Mouse (Mus musculus): ENCODE measurements at regions not wholly inside any gene's neighbourhood (a gene's known extent, or its start where the extent isn't known, plus 50 kb on each side); places are given as distances from the start of the nearest gene placed in this dataset.

DNA sequence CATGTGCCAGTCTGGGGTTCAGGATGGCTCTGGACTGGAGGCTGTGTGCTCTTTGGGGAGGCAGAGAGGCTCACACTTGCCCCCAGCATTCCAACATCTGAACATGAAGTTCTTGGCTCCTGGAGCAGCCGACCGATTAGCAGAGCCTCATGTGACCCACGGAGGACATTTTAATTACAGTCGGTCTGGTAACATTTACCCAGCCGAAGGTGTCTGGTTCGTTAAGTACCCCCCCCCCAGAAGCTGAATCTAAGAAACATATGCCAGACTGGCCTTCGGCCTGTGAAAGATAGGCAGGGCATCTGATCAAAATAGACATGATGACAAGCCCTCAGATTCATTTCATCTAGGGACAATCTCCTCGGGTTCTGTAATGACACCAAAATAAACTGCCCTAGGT lies 140.4 kb upstream of the Sgk1 start:
- H3K36me3 ChIP-seq (replicated peaks) = no peaks in the 10 kb centered on the region
- H3K4me3 ChIP-seq (ENCODE audit: low read depth, low read length) = peak overlapping the region; percentile 61; the same call in 1 of the 2 replicates
- H3K27me3 ChIP-seq (ENCODE audit: insufficient read depth, low read length) = no peaks in the 10 kb centered on the region
- DNase-seq (ENCODE audit: low spot score) (no peak), ATAC-seq (ENCODE audit: extremely low read depth, insufficient number of reproducible peaks, low FRiP score, poor library complexity, severe bottlenecking) (no peak; the same call in 1 of the 2 replicates)
- no peaks in the 10 kb centered on the region for H3K9me3 ChIP-seq (replicated peaks)
- no peak for TF ChIP-seq GATA2 (IDR thresholded peaks at IDR 0.05; ENCODE audit: borderline replicate concordance, low read depth, low read length)
- no peak for TF ChIP-seq TAL1 (conservative IDR thresholded peaks at IDR 0.05; ENCODE audit: low read depth, low read length)
- no peak for TF ChIP-seq CTCF (IDR thresholded peaks at IDR 0.05; ENCODE audit: low read depth, low read length)
- no peak for TF ChIP-seq POLR2AphosphoS5 (IDR thresholded peaks at IDR 0.05; ENCODE audit: insufficient replicate concordance, low read depth, low read length)
- TF ChIP-seq GATA1 (IDR thresholded peaks at IDR 0.05; ENCODE audit: borderline replicate concordance, low read length) = no peak
- peaks cover 54% of the 10 kb centered on the region for H3K4me1 ChIP-seq (ENCODE audit: insufficient read depth, low read depth, low read length)

DNA sequence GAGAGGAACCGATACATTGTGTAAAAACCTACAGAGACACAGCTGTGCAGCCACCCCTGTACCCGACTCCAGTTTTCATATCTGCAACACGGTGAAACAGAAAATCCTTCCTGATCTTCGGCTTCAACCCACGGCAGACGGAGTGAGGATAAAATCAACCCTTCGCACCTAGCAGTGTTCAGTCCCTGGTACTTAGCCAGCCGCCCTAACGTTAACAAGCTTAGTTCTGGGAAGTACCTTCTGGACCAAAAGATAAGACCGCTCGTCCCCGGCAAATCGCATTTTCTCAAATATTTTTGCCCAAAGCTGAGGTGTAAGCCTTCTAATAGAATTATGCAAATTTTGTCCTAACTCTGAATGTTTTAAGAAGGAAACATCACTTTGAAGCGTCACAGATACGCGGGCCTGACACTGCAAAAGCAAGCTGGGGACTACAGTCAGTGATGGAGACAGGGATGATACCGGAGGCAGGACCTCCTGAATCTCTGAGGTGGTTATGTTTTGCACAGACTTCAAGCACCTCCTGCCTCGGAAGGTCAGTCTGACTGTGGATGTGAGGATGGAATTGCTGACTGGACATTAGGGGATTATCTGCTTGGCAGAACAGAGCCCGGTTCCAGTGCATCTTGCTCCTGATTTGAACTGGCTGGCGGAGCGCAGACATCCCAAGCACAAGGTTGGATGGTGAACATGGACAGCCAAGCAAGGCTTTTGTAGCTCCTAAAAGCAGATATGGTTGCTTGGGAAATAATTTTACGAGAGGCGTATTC lies 139.8 kb upstream of the Sgk1 start:
- no peaks in the 10 kb centered on the region for H3K36me3 ChIP-seq (replicated peaks)
- no peaks in the 10 kb centered on the region for H3K9me3 ChIP-seq (replicated peaks)
- DNase-seq (ENCODE audit: low spot score) (peak; percentile 63), ATAC-seq (ENCODE audit: extremely low read depth, insufficient number of reproducible peaks, low FRiP score, poor library complexity, severe bottlenecking) (peak; percentile 83)
- TF ChIP-seq TAL1 (conservative IDR thresholded peaks at IDR 0.05; ENCODE audit: low read depth, low read length) (peak; percentile 75), POLR2AphosphoS5 (IDR thresholded peaks at IDR 0.05; ENCODE audit: insufficient replicate concordance, low read depth, low read length) (no peak)
- peaks cover 60% of the 10 kb centered on the region for H3K4me1 ChIP-seq (ENCODE audit: insufficient read depth, low read depth, low read length)
- no peaks in the 10 kb centered on the region for H3K27me3 ChIP-seq (ENCODE audit: insufficient read depth, low read length)
- peak overlapping the region; percentile 61; the same call in 1 of the 2 replicates for H3K4me3 ChIP-seq (ENCODE audit: low read depth, low read length)

DNA sequence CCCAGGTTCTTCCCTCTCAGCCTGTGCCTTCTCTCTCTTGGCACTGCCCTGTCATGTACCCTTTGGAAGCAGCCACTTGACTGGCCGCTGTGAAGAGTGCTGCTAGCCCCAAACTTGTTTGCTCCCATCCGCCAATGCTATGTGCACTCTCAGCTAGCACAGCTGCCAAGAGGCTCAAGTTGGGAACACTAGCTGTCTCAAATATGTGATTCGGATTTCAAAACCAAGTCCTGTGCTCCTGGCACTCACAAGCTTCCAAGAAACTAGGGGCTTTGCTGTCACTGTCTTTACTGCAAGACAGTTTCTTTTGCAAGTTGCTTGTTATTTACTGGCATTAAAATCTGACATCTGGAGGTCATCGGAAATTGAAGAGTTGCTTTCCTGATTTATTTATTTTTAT lies 138.6 kb upstream of the Sgk1 start:
- H3K36me3 ChIP-seq (replicated peaks) = no peaks in the 10 kb centered on the region
- H3K27me3 ChIP-seq (ENCODE audit: insufficient read depth, low read length) = no peaks in the 10 kb centered on the region
- no peak overlapping the region for H3K4me3 ChIP-seq (ENCODE audit: low read depth, low read length)
- ATAC-seq (ENCODE audit: extremely low read depth, insufficient number of reproducible peaks, low FRiP score, poor library complexity, severe bottlenecking) (no peak), DNase-seq (ENCODE audit: low spot score) (no peak)
- peaks cover 59% of the 10 kb centered on the region for H3K4me1 ChIP-seq (ENCODE audit: insufficient read depth, low read depth, low read length)
- H3K9me3 ChIP-seq (replicated peaks) = no peaks in the 10 kb centered on the region
- no peak for TF ChIP-seq GATA2 (IDR thresholded peaks at IDR 0.05; ENCODE audit: borderline replicate concordance, low read depth, low read length)
- TF ChIP-seq POLR2AphosphoS5 (IDR thresholded peaks at IDR 0.05; ENCODE audit: insufficient replicate concordance, low read depth, low read length) = no peak
- no peak for TF ChIP-seq GATA1 (IDR thresholded peaks at IDR 0.05; ENCODE audit: borderline replicate concordance, low read length)
- no peak for TF ChIP-seq CTCF (IDR thresholded peaks at IDR 0.05; ENCODE audit: low read depth, low read length)
- no peak for TF ChIP-seq TAL1 (conservative IDR thresholded peaks at IDR 0.05; ENCODE audit: low read depth, low read length)

DNA sequence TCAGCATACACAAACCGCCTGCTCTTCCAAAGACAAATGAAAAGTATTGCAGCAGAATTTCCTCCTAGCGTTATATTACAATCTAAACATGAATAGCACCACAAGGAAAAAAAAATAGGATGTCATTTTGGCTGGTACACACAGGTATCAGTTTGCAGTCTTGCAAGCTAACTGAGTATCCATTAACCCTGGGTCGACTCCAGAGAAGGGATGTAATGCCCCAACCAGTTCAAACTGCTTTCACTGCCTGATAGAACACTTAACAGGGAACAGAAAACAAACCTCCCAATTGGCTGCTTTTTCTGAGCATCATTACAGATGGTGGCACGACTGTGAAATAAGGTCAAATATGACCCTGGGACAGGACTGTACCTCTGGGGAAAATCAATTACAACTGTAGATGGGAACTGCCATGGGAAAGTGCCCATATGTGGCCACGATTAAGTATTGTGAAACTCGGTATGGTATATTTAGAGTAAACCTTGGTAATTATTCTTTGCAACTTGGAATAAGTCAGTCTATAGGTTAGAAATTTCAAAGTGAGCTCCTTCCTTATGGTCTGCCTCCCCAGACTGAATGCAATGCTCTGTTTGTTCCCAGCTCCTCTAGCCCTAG lies 137.5 kb upstream of the Sgk1 start:
- no peak for ATAC-seq (ENCODE audit: extremely low read depth, insufficient number of reproducible peaks, low FRiP score, poor library complexity, severe bottlenecking)
- H3K4me1 ChIP-seq (ENCODE audit: insufficient read depth, low read depth, low read length) = peaks cover 52% of the 10 kb centered on the region
- TF ChIP-seq GATA1 (IDR thresholded peaks at IDR 0.05; ENCODE audit: borderline replicate concordance, low read length) (no peak), TAL1 (conservative IDR thresholded peaks at IDR 0.05; ENCODE audit: low read depth, low read length) (no peak), CTCF (IDR thresholded peaks at IDR 0.05; ENCODE audit: low read depth, low read length) (no peak), GATA2 (IDR thresholded peaks at IDR 0.05; ENCODE audit: borderline replicate concordance, low read depth, low read length) (no peak), POLR2AphosphoS5 (IDR thresholded peaks at IDR 0.05; ENCODE audit: insufficient replicate concordance, low read depth, low read length) (no peak)
- H3K9me3 ChIP-seq (replicated peaks) = no peaks in the 10 kb centered on the region
- no peak for DNase-seq (ENCODE audit: low spot score)
- H3K4me3 ChIP-seq (ENCODE audit: low read depth, low read length) = no peak overlapping the region
- H3K36me3 ChIP-seq (replicated peaks) = no peaks in the 10 kb centered on the region
- no peaks in the 10 kb centered on the region for H3K27me3 ChIP-seq (ENCODE audit: insufficient read depth, low read length)

DNA sequence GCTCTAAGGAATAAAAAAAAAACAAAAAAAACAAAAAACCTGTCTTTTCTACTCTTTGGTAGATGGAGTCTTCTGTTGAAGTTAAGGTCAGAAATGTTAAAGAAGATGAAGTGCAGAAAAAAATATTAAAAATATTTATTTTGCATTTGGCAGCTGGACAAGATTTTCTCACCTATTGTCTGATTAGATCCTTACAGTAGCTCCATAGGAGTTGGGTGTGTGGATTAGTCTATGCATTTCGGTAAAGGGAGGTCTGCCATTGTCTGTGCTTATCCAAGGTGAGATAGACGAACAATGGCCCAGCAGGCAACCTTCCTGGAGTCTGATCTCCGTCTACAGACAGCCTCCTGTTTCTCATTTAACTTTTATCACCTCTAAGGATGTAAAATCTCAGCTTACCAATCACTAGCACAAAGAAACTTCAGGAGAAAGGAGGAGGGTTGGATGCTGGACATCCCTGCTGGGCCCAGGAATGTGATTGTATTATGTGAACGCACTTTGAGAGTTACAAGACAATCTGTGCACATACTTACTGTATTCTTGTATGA lies 136.0 kb upstream of the Sgk1 start:
- TF ChIP-seq GATA1 (IDR thresholded peaks at IDR 0.05; ENCODE audit: borderline replicate concordance, low read length) (no peak), CTCF (IDR thresholded peaks at IDR 0.05; ENCODE audit: low read depth, low read length) (no peak), POLR2AphosphoS5 (IDR thresholded peaks at IDR 0.05; ENCODE audit: insufficient replicate concordance, low read depth, low read length) (no peak), TAL1 (conservative IDR thresholded peaks at IDR 0.05; ENCODE audit: low read depth, low read length) (no peak), GATA2 (IDR thresholded peaks at IDR 0.05; ENCODE audit: borderline replicate concordance, low read depth, low read length) (no peak)
- DNase-seq (ENCODE audit: low spot score) (no peak), ATAC-seq (ENCODE audit: extremely low read depth, insufficient number of reproducible peaks, low FRiP score, poor library complexity, severe bottlenecking) (no peak)
- Histone ChIP-seq H3K4me3 (ENCODE audit: low read depth, low read length) (no peak overlapping the region), H3K4me1 (ENCODE audit: insufficient read depth, low read depth, low read length) (peaks cover 41% of the 10 kb centered on the region), H3K27me3 (ENCODE audit: insufficient read depth, low read length) (no peaks in the 10 kb centered on the region), H3K36me3 (replicated peaks) (no peaks in the 10 kb centered on the region), H3K9me3 (replicated peaks) (no peaks in the 10 kb centered on the region)

DNA sequence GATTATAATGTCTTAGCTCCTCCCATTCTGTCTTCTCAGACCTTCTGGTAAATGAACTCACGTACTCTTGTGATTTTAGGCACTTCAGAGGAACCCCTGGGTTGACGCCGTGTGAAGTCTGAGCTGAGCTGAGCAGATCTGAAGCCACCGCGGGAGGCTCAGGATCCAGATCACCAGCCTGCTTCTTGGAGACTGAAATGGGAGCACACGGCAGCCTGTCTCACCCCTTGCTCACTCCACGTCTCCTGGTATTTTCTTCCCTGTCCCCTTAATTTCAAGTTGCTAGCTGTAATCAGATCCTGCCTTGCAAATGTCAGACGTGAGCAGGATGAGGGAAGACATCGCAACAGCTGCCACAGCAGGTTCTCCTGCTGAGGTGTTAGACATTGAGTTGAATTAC lies 135.3 kb upstream of the Sgk1 start:
- ATAC-seq (ENCODE audit: extremely low read depth, insufficient number of reproducible peaks, low FRiP score, poor library complexity, severe bottlenecking) = no peak
- no peak overlapping the region for H3K4me3 ChIP-seq (ENCODE audit: low read depth, low read length)
- no peak for TF ChIP-seq POLR2AphosphoS5 (IDR thresholded peaks at IDR 0.05; ENCODE audit: insufficient replicate concordance, low read depth, low read length)
- TF ChIP-seq CTCF (IDR thresholded peaks at IDR 0.05; ENCODE audit: low read depth, low read length) = no peak
- no peak for TF ChIP-seq TAL1 (conservative IDR thresholded peaks at IDR 0.05; ENCODE audit: low read depth, low read length)
- no peak for TF ChIP-seq GATA2 (IDR thresholded peaks at IDR 0.05; ENCODE audit: borderline replicate concordance, low read depth, low read length)
- no peaks in the 10 kb centered on the region for H3K36me3 ChIP-seq (replicated peaks)
- H3K4me1 ChIP-seq (ENCODE audit: insufficient read depth, low read depth, low read length) = peaks cover 39% of the 10 kb centered on the region
- no peak for DNase-seq (ENCODE audit: low spot score)
- no peaks in the 10 kb centered on the region for H3K27me3 ChIP-seq (ENCODE audit: insufficient read depth, low read length)
- no peaks in the 10 kb centered on the region for H3K9me3 ChIP-seq (replicated peaks)
